Mouse (Mus musculus) heart, embryonic 16.5 days (tissue): ENCODE measurements around the gene Fcrla. TPM values are rescaled to one million over a fixed set of nuclear protein-coding genes. Genes with fewer than 3 reads are reported as not detected.

Experiments
- ATAC-seq: fragments of 200-750 bp; cut with Nextera tagmentation; replicated peaks from 2 replicates; pipeline ENCODE4 v1.8.0; 2017; ENCODE audit warnings: moderate number of reproducible peaks; ENCODE audit not compliant: insufficient read depth, low FRiP score; ENCODE audit errors: extremely low read depth
- H3K27ac ChIP-seq: fragments of 300-500 bp; sonication (generic); 2 replicates; pipeline ENCODE4 v1.5.1; 2014; ENCODE audit warnings: mild to moderate bottlenecking, low read length, control low read depth, moderate library complexity
- H3K27me3 ChIP-seq: fragments of 300-500 bp; sonication (generic); 2 replicates; pipeline ENCODE4 v1.6.1; 2014; ENCODE audit warnings: low read length, mixed read lengths; ENCODE audit not compliant: control insufficient read depth, insufficient read depth
- H3K36me3 ChIP-seq: fragments of 300-500 bp; sonication (generic); 2 replicates; pipeline ENCODE4 v1.6.1; 2014; ENCODE audit not compliant: control insufficient read depth, insufficient read depth
- H3K4me1 ChIP-seq: fragments of 300-500 bp; sonication (generic); 2 replicates; pipeline ENCODE4 v1.6.1; 2014; ENCODE audit warnings: low read length, mixed read lengths; ENCODE audit not compliant: control insufficient read depth, insufficient read depth
- H3K4me2 ChIP-seq: fragments of 300-500 bp; sonication (generic); 2 replicates; pipeline ENCODE4 v1.6.1; 2014; ENCODE audit warnings: low read depth, mild to moderate bottlenecking, control low read depth, low read length
- H3K4me3 ChIP-seq: fragments of 300-500 bp; sonication (generic); 2 replicates; pipeline ENCODE4 v1.5.1; 2014; ENCODE audit warnings: mild to moderate bottlenecking, control low read depth, low read length
- H3K9ac ChIP-seq: fragments of 300-500 bp; sonication (generic); 2 replicates; pipeline ENCODE4 v1.6.1; 2014; ENCODE audit warnings: low read length, control low read depth
- H3K9me3 ChIP-seq: fragments of 300-500 bp; sonication (generic); replicated peaks from 2 replicates; pipeline ENCODE4 v1.6.1; 2016; ENCODE audit warnings: low read length; ENCODE audit not compliant: control insufficient read depth
- WGBS: fragments of 180-500 bp; shearing (Covaris S2); extraction: QIAGEN DNeasy Blood & Tissue Kit; methylation state at CpG from one replicate; pipeline ENCODE4 v1.1.7; 2014; 5-methylcytosine and 5-hydroxymethylcytosine counted together
- polyA plus RNA-seq: library from polyadenylated mRNA; unstranded; fragments of >200 nt; fragmentation: Nextera tagmentation; extraction: Ambion mirVana; gene quantifications from 2 replicates; pipeline ENCODE4 v1.2.1, GENCODE M21; 2015

Fcrla gene
- polyA plus RNA-seq, 1 experiment from 2014 or later: 0.20 TPM

GRCm38 (mm10) chr1:170900799-170901467, 26.4 kb downstream of the Fcrla start:
- H3K36me3 ChIP-seq: no peaks in the 10 kb centered on the region
- peak overlapping the region; percentile 53 for H3K4me2 ChIP-seq
- 27% methylated on average over 10 of the region's 10 CpGs for whole genome bisulfite sequencing

GRCm38 (mm10) chr1:170898413-170899075, 28.8 kb downstream of the Fcrla start:
- no peak for ATAC-seq
- Histone ChIP-seq H3K4me3 (no peak overlapping the region), H3K36me3 (no peaks in the 10 kb centered on the region), H3K27ac (no peak overlapping the region), H3K9me3 (no peaks in the 10 kb centered on the region), H3K27me3 (0 out of 2 replicates have a peak, but pooled peaks cover 3% of the 10 kb centered on the region), H3K9ac (no peak overlapping the region), H3K4me2 (no peak overlapping the region), H3K4me1 (no peaks in the 10 kb centered on the region)
- WGBS: 53% methylated on average over 16 of the region's 16 CpGs

More at GRCm38 (mm10) chr1:170900799-170901467, 26.4 kb downstream of the Fcrla start:
- Histone ChIP-seq H3K9ac (no peak overlapping the region), H3K9me3 (no peaks in the 10 kb centered on the region), H3K4me1 (no peaks in the 10 kb centered on the region), H3K4me3 (no peak overlapping the region), H3K27ac (no peak overlapping the region), H3K27me3 (peaks cover 9% of the 10 kb centered on the region; the same call in 1 of the 2 replicates)
- ATAC-seq: no peak; the same call in 1 of the 2 replicates

- H3K9ac ChIP-seq: no peak overlapping the region
- H3K27me3 ChIP-seq: 0 out of 2 replicates have a peak, but pooled peaks cover 3% of the 10 kb centered on the region
- no peaks in the 10 kb centered on the region for H3K4me1 ChIP-seq
- no peak overlapping the region for H3K27ac ChIP-seq
- H3K4me2 ChIP-seq: no peak overlapping the region
- 74% methylated on average over 5 of the region's 5 CpGs for WGBS
- no peak for ATAC-seq
- H3K9me3 ChIP-seq: no peaks in the 10 kb centered on the region
- H3K4me3 ChIP-seq: no peak overlapping the region
- no peaks in the 10 kb centered on the region for H3K36me3 ChIP-seq
These were observed 30.6 kb downstream of the Fcrla start for GRCm38 (mm10) chr1:170896651-170897281.

GRCm38 (mm10) chr1:170894603-170895602, 32.5 kb downstream of the Fcrla start:
- H3K27ac ChIP-seq: no peak overlapping the region
- 0 out of 2 replicates have a peak, but pooled peaks cover 3% of the 10 kb centered on the region for H3K27me3 ChIP-seq
- H3K4me1 ChIP-seq: no peaks in the 10 kb centered on the region
- ATAC-seq: no peak
- no peak overlapping the region for H3K4me2 ChIP-seq
- H3K4me3 ChIP-seq: no peak overlapping the region
- 58% methylated on average over 9 of the region's 9 CpGs for WGBS
- no peaks in the 10 kb centered on the region for H3K36me3 ChIP-seq
- H3K9me3 ChIP-seq: no peaks in the 10 kb centered on the region
- H3K9ac ChIP-seq: no peak overlapping the region

GRCm38 (mm10) chr1:170892279-170892678, 35.1 kb downstream of the Fcrla start:
- H3K27me3 ChIP-seq: no peaks in the 10 kb centered on the region
- 42% methylated on average over 1 of the region's 1 CpGs for WGBS
- H3K4me2 ChIP-seq: no peak overlapping the region
- no peaks in the 10 kb centered on the region for H3K36me3 ChIP-seq
- no peaks in the 10 kb centered on the region for H3K9me3 ChIP-seq
- H3K4me3 ChIP-seq: no peak overlapping the region
- no peaks in the 10 kb centered on the region for H3K4me1 ChIP-seq
- H3K9ac ChIP-seq: no peak overlapping the region
- no peak for ATAC-seq
- no peak overlapping the region for H3K27ac ChIP-seq

DNA sequence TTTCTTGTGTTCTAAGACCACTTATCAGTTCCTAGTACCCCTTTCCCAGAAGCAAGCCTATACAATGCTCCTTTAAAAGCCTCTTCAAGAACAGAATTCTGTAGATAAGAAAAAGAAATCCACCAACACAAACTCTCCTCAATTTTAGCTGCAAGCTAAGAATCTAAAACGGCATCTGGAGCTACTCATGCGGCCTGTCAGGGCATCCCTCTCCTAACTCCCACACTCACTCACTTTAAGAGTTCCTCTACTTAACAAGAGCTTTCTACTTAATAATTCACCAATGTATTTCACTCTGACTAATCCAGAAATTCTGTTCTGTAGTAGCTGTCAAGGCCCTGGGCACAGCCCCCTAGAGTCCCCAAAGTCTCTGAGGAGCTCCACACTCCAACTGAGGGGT, 35.7 kb downstream of the Fcrla start:
- Histone ChIP-seq H3K4me1 (no peaks in the 10 kb centered on the region), H3K9ac (no peak overlapping the region), H3K27me3 (no peaks in the 10 kb centered on the region), H3K27ac (no peak overlapping the region), H3K36me3 (no peaks in the 10 kb centered on the region), H3K4me2 (no peak overlapping the region), H3K9me3 (no peaks in the 10 kb centered on the region), H3K4me3 (no peak overlapping the region)
- ATAC-seq: no peak
- WGBS: 52% methylated on average over 2 of the region's 2 CpGs

GRCm38 (mm10) chr1:170889310-170889709, 38.1 kb downstream of the Fcrla start:
- no peak overlapping the region for H3K9ac ChIP-seq
- H3K4me1 ChIP-seq: peaks cover 6% of the 10 kb centered on the region
- no peak overlapping the region for H3K27ac ChIP-seq
- WGBS: 76% methylated on average over 4 of the region's 4 CpGs
- no peaks in the 10 kb centered on the region for H3K36me3 ChIP-seq
- no peaks in the 10 kb centered on the region for H3K9me3 ChIP-seq
- ATAC-seq: no peak
- no peak overlapping the region for H3K4me2 ChIP-seq
- no peaks in the 10 kb centered on the region for H3K27me3 ChIP-seq
- H3K4me3 ChIP-seq: no peak overlapping the region

DNA sequence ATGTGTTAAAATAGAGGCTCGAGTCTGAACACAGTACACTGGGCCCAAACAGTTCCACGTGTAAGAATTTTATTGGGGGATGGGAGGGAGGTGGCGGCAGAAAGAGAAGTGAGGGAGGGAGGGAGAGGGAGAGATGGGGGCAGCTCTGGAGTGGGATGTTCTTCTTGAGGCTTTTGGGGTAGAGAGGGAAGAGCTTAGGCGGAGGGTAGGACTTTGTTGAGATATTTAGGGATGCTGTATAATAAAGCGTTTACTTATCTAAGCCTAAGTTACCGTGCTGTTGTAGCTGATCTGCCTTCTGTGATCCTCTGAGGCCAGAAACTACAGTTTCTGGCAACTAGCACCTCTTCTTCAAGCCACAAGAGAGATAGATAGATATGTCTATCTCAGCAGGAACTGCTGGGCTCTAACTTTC, 41.3 kb downstream of the Fcrla start:
- 45% methylated on average over 6 of the region's 6 CpGs for WGBS
- H3K4me3 ChIP-seq: no peak overlapping the region
- no peaks in the 10 kb centered on the region for H3K36me3 ChIP-seq
- H3K9me3 ChIP-seq: no peaks in the 10 kb centered on the region
- H3K27me3 ChIP-seq: no peaks in the 10 kb centered on the region
- H3K4me1 ChIP-seq: peaks cover 13% of the 10 kb centered on the region
- H3K9ac ChIP-seq: no peak overlapping the region
- no peak overlapping the region for H3K27ac ChIP-seq
- H3K4me2 ChIP-seq: no peak overlapping the region
- ATAC-seq: no peak
